Mouse (Mus musculus): Measurements from ENCODE around the gene Ypel5.

GRCm38 (mm10) chr17:72881051-72881450 is 44.8 kb downstream of the Ypel5 start:
- TF ChIP-seq CTCF (IDR thresholded peaks at IDR 0.05; ENCODE audit: extremely low read depth, insufficient read length, insufficient replicate concordance, low read depth, low read length) (no peak), POLR2A (IDR thresholded peaks at IDR 0.05; ENCODE audit: low read depth, low read length) (no peak)
